ENCODE assay signal across 33 mouse cellular contexts in genomic region chr6:119251704-119252103, GRCm38 (mm10). TPM values are rescaled to one million over a fixed set of nuclear protein-coding genes. Genes with fewer than 3 reads are reported as not detected.
"Had no signal": no experiment of that assay in that cellular context is flagged by ENCODE, and none has a peak within 500 bp of the region (broad histone marks: within the 10 kb centered on the region; RNA-seq: fewer than 3 reads in every experiment).

No protein-coding gene starts in this region.

- H3K4me3 ChIP-seq: limb, embryonic 10.5 days; limb, embryonic 12.5 days; limb, embryonic 13.5 days; limb, embryonic 15.5 days; liver, embryonic 12.5 days; liver, embryonic 13.5 days; liver, embryonic 15.5 days; lung, embryonic 15.5 days; megakaryocyte, embryonic 14.5 days; midbrain, embryonic 10.5 days; midbrain, embryonic 12.5 days; midbrain, embryonic 13.5 days; midbrain, embryonic 15.5 days; myocyte had no signal

- H3K9ac ChIP-seq: limb, embryonic 12.5 days; limb, embryonic 13.5 days; limb, embryonic 15.5 days; liver, embryonic 12.5 days; liver, embryonic 13.5 days; liver, embryonic 14.5 days; liver, embryonic 15.5 days; liver, postnatal 0 days; lung, embryonic 14.5 days; lung, embryonic 15.5 days; midbrain, embryonic 12.5 days; midbrain, embryonic 13.5 days; midbrain, embryonic 15.5 days had no signal

- H3K9me3 ChIP-seq: limb, embryonic 10.5 days; limb, embryonic 12.5 days; limb, embryonic 15.5 days; liver, embryonic 12.5 days; liver, embryonic 13.5 days; liver, embryonic 15.5 days; lung, embryonic 15.5 days; midbrain, embryonic 12.5 days; midbrain, embryonic 13.5 days; midbrain, embryonic 15.5 days had no signal

- H3K27me3 ChIP-seq: limb, embryonic 12.5 days; limb, embryonic 13.5 days; limb, embryonic 15.5 days; liver, embryonic 12.5 days; liver, embryonic 13.5 days; liver, embryonic 15.5 days; lung, embryonic 15.5 days; midbrain, embryonic 12.5 days; midbrain, embryonic 13.5 days; midbrain, embryonic 15.5 days had no signal

- H3K27ac ChIP-seq: limb, embryonic 10.5 days; limb, embryonic 12.5 days; limb, embryonic 13.5 days; limb, embryonic 15.5 days; liver, embryonic 12.5 days; liver, embryonic 13.5 days; liver, embryonic 14.5 days; liver, embryonic 15.5 days; lung, embryonic 15.5 days; macrophage; midbrain, embryonic 10.5 days; midbrain, embryonic 12.5 days; midbrain, embryonic 13.5 days; midbrain, embryonic 15.5 days had no signal

- H3K36me3 ChIP-seq: limb, embryonic 10.5 days; limb, embryonic 12.5 days; limb, embryonic 13.5 days; limb, embryonic 15.5 days; liver, embryonic 12.5 days; liver, embryonic 13.5 days; liver, embryonic 15.5 days; lung, embryonic 15.5 days; midbrain, embryonic 10.5 days; midbrain, embryonic 12.5 days; midbrain, embryonic 13.5 days; midbrain, embryonic 15.5 days had no signal

- H3K4me1 ChIP-seq: limb, embryonic 10.5 days; limb, embryonic 12.5 days; limb, embryonic 13.5 days; limb, embryonic 15.5 days; liver, embryonic 12.5 days; liver, embryonic 13.5 days; liver, embryonic 15.5 days; lung, embryonic 15.5 days; megakaryocyte, embryonic 14.5 days; midbrain, embryonic 10.5 days; midbrain, embryonic 12.5 days; midbrain, embryonic 13.5 days; midbrain, embryonic 15.5 days had no signal

- H3K4me2 ChIP-seq: limb, embryonic 12.5 days; limb, embryonic 13.5 days; limb, embryonic 15.5 days; liver, embryonic 11.5 days; liver, embryonic 12.5 days; liver, embryonic 13.5 days; liver, embryonic 15.5 days; lung, embryonic 14.5 days; lung, embryonic 15.5 days; midbrain, embryonic 11.5 days; midbrain, embryonic 12.5 days; midbrain, embryonic 13.5 days; midbrain, embryonic 15.5 days had no signal

- DNase-seq: left cerebral cortex, postnatal 4 days; liver; liver, embryonic 13.5 days; liver, postnatal 0 days; lung, adult 18-20 months; lung, adult 2 months; lung, embryonic 14.5 days; lung, postnatal 10 days; lung, postnatal 14 days; lung, postnatal 36 days; lung, postnatal 4 days; midbrain, embryonic 14.5 days had no signal

RNA-seq across cellular contexts. Expression of gene Cacna2d4, which starts 15.4 kb away (rescaled TPM):
- polyA plus RNA-seq: limb, embryonic 10.5 days; limb, embryonic 12.5 days; limb, embryonic 13.5 days; liver, adult 2 months; liver, embryonic 11.5 days; liver, embryonic 13.5 days; liver, embryonic 15.5 days; lung, embryonic 16.5 days; macrophage; myocyte had no signal

RNA-seq across cellular contexts. Expression of gene Cacna1c, which starts 55.5 kb away (rescaled TPM):
- total RNA-seq: megakaryocyte progenitor cell, adult 5-6 weeks; monocyte, adult 5-6 weeks had no signal
- polyA plus RNA-seq: macrophage, myocyte had no signal
